24 mouse cellular contexts compared by ENCODE assay signal in the genomic region with DNA sequence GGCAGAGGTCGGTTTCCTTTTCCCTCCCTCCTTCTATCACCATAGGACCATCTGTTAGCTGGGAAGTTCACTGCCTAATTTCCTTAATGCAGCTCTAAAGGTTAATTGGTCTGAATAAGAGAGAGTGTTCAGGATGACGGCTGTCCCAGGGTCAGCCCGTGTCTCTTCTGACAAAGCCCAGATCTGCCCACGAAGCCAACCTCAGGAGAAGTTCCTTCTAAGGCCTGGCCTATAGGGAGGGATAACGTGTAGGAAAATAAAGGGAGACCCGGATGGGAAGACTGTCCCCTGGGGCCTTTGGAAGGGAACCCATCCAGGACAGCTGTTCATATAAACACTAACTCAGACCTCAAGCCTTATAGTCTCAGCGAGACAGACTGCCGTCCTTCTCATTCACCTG. TPM values are rescaled to one million over a fixed set of nuclear protein-coding genes. Genes with fewer than 3 reads are reported as not detected.
A peak's percentile ranks its signal among the peaks of the same experiment; 100 is the strongest.
DNase-seq lines count a peak whose midpoint lies in the region; ATAC-seq lines count a peak whose summit lies in the region.
"Had no signal": no experiment of that assay in that cellular context is flagged by ENCODE, and none has a peak within 500 bp of the region (broad histone marks: within the 10 kb centered on the region; RNA-seq: fewer than 3 reads in every experiment).

No protein-coding gene starts in this region.

- no peaks in the 10 kb centered on the region for H3K9me3 ChIP-seq in hindbrain, embryonic 16.5 days (ENCODE audit: control insufficient read depth, low read length)
- H3K9me3 ChIP-seq in hindbrain, embryonic 14.5 days (ENCODE audit: control insufficient read depth, low read length), result no peaks in the 10 kb centered on the region
- H3K9me3 ChIP-seq: embryonic facial prominence, embryonic 12.5 days; G1E; heart, embryonic 15.5 days had no signal

- H3K9ac ChIP-seq in hindbrain, embryonic 16.5 days (ENCODE audit: low read depth, low read length), result no peak overlapping the region
- H3K9ac ChIP-seq in hindbrain, embryonic 14.5 days, result no peak overlapping the region
- H3K9ac ChIP-seq: embryonic facial prominence, embryonic 12.5 days; heart, embryonic 15.5 days; hindbrain, embryonic 13.5 days had no signal

- no peak overlapping the region for H3K4me3 ChIP-seq in hindbrain, embryonic 16.5 days (ENCODE audit: low read length)
- no peak overlapping the region for H3K4me3 ChIP-seq in hindbrain, embryonic 14.5 days (replicated peaks; ENCODE audit: low read length)
- H3K4me3 ChIP-seq: embryonic facial prominence, embryonic 12.5 days; forebrain, embryonic 12.5 days; heart, embryonic 15.5 days; hindbrain, embryonic 13.5 days had no signal

- 45% methylated on average over 8 of the region's 8 CpGs for WGBS in hindbrain, embryonic 16.5 days
- WGBS in hindbrain, embryonic 14.5 days, result 35% methylated on average over 8 of the region's 8 CpGs

- no peak overlapping the region for H3K4me2 ChIP-seq in hindbrain, embryonic 16.5 days (ENCODE audit: low read length)
- no peak overlapping the region for H3K4me2 ChIP-seq in hindbrain, embryonic 14.5 days (replicated peaks)
- H3K4me2 ChIP-seq: embryonic facial prominence, embryonic 12.5 days; forebrain, embryonic 12.5 days; heart, embryonic 11.5 days; heart, embryonic 15.5 days; hindbrain, embryonic 13.5 days had no signal

- H3K36me3 ChIP-seq in hindbrain, embryonic 16.5 days (ENCODE audit: control insufficient read depth, insufficient read depth, low read length), result no peaks in the 10 kb centered on the region
- no peaks in the 10 kb centered on the region for H3K36me3 ChIP-seq in hindbrain, embryonic 14.5 days (replicated peaks; ENCODE audit: control insufficient read depth, insufficient read depth)
- H3K36me3 ChIP-seq: embryonic facial prominence, embryonic 12.5 days; G1E; heart, embryonic 15.5 days; hindbrain, embryonic 13.5 days had no signal

- H3K4me1 ChIP-seq in hindbrain, embryonic 16.5 days (ENCODE audit: control insufficient read depth, insufficient read depth, low read depth, low read length), result peaks cover 15% of the 10 kb centered on the region
- H3K4me1 ChIP-seq in hindbrain, embryonic 14.5 days (replicated peaks; ENCODE audit: control insufficient read depth, insufficient read depth, low read length), result peaks cover 25% of the 10 kb centered on the region

- peaks cover 4% of the 10 kb centered on the region; the same call in 1 of the 2 replicates for H3K27me3 ChIP-seq in hindbrain, embryonic 16.5 days (replicated peaks; ENCODE audit: control insufficient read depth, insufficient read depth, low read length)
- H3K27me3 ChIP-seq in hindbrain, embryonic 14.5 days (ENCODE audit: control insufficient read depth, insufficient read depth, low read length), result no peaks in the 10 kb centered on the region

- DNase-seq in embryo, embryonic 10.5 days (ENCODE audit: low spot score), result peak; percentile 30
- DNase-seq in embryo, embryonic 10 days (ENCODE audit: low spot score), result no peak
- no peak for DNase-seq in hindbrain, embryonic 14.5 days (ENCODE audit: low spot score)
- DNase-seq in retina, embryonic 14.5 days (ENCODE audit: low spot score), result peak; percentile 51
- DNase-seq in retina, postnatal 1 day, result no peak
- DNase-seq in cerebellum, postnatal 25 days, result no peak
- DNase-seq: adrenal gland, postnatal 14 days; B cell, adult 2 months; cerebellum, adult 11-12 months; cerebellum, adult 9-10 months; cerebellum, postnatal 36 days; embryo, embryonic 11 days; gastrocnemius, postnatal 10 days had no signal

- 0 out of 2 replicates have a peak, but pooled peaks have one; percentile 1 for ATAC-seq in hindbrain, embryonic 16.5 days
- no peak for ATAC-seq in hindbrain, embryonic 14.5 days (ENCODE audit: low FRiP score)
- ATAC-seq: CD4-positive, CD25-positive, alpha-beta regulatory T cell, adult 4 months; forebrain, embryonic 16.5 days; inflammation-experienced regulatory T-cells, adult 6 months; intestine, postnatal 0 days had no signal

- no peak overlapping the region for H3K27ac ChIP-seq in hindbrain, embryonic 16.5 days (ENCODE audit: low read depth, low read length)
- H3K27ac ChIP-seq in hindbrain, embryonic 14.5 days, result no peak overlapping the region
- H3K27ac ChIP-seq: embryonic facial prominence, embryonic 12.5 days; forebrain, embryonic 12.5 days; heart, embryonic 15.5 days; hindbrain, embryonic 13.5 days had no signal

RNA-seq across cellular contexts. Expression of a gene that starts 29.8 kb away (rescaled TPM):
- 35.6 and 48.0 TPM in 2 replicates for polyA plus RNA-seq in hindbrain, embryonic 16.5 days (2015; fragmentation: Nextera tagmentation; extraction: Ambion mirVana)
- polyA plus RNA-seq in hindbrain, embryonic 14.5 days (2014; fragmentation: Nextera tagmentation; extraction: Ambion mirVana), result 55.2 and 64.9 TPM in 2 replicates
- polyA plus RNA-seq: CD4-positive, CD25-positive, alpha-beta regulatory T cell, adult 4 months; G1E; inflammation-experienced regulatory T-cells, adult 6 months had no signal

Comparison
In these comparisons a context has a peak if more than half of its experiments do, and no peak if none do; other contexts are left out.
1. DNase-seq: peak in embryo, embryonic 10.5 days (single experiment) and retina, embryonic 14.5 days (single experiment); none in embryo, embryonic 10 days (single experiment), hindbrain, embryonic 14.5 days (single experiment), retina, postnatal 1 day (single experiment) and cerebellum, postnatal 25 days (0 of 2).